Mouse (Mus musculus): ENCODE data around the gene Zfx. TPM values are rescaled to one million over a fixed set of nuclear protein-coding genes. Genes with fewer than 3 reads are reported as not detected.

Gene Zfx
- polyA plus RNA-seq, 1 experiment from 2014 or later = 18.2 TPM

DNA sequence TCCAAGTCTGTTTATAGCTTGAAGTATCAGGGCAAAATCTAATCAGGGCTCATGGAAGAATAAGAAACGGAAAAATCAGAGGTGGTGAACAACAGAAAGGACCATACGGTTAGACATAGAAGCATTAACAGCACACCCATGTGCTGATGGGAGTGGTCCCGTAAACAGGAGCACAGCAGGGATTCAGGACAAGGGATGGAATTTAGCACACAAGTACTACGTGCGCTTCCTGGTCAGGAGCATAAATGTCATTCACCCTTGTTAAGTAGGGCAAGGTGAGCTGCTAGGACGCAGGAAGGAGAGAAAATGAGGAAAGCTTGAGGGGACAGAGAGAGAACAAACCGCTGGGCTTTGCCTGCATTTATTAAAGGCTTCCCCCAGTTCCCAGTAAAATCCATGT is 93.4 kb downstream of the Zfx start:
- WGBS = 69% methylated on average over 7 of the region's 7 CpGs
- no peak overlapping the region for H3K4me3 ChIP-seq (ENCODE audit: low read depth, low read length)
- H3K4me2 ChIP-seq (ENCODE audit: low read length) = no peak overlapping the region
- H3K36me3 ChIP-seq (ENCODE audit: control insufficient read depth, insufficient read depth, low read length) = no peaks in the 10 kb centered on the region
- H3K4me1 ChIP-seq (ENCODE audit: control insufficient read depth, insufficient read depth, low read length) = no peaks in the 10 kb centered on the region
- H3K27ac ChIP-seq (ENCODE audit: low read length) = no peak overlapping the region
- no peak for ATAC-seq
- no peaks in the 10 kb centered on the region for H3K9me3 ChIP-seq (replicated peaks; ENCODE audit: control insufficient read depth, low read length, poor library complexity, severe bottlenecking)
- H3K27me3 ChIP-seq (ENCODE audit: control insufficient read depth, insufficient read depth, low read depth, low read length) = peaks cover 4% of the 10 kb centered on the region; the same call in 1 of the 2 replicates
- no peak overlapping the region for H3K9ac ChIP-seq (ENCODE audit: low read depth, low read length)

Other genes with a start within 250 kb of the Zfx start
- gene AU015836, start 155.0 kb downstream of the Zfx start, polyA plus RNA-seq (2015; fragmentation: Nextera tagmentation; extraction: Ambion mirVana) = not detected in 2 replicates
- 88.3 and 93.3 TPM in 2 replicates for gene Eif2s3x, start 89.2 kb upstream of the Zfx start, polyA plus RNA-seq (2015; fragmentation: Nextera tagmentation; extraction: Ambion mirVana)
- 9.3 and 9.7 TPM in 2 replicates for gene Klhl15, start 110.9 kb upstream of the Zfx start, polyA plus RNA-seq (2015; fragmentation: Nextera tagmentation; extraction: Ambion mirVana)
- gene Fam90a1b, start 243.1 kb upstream of the Zfx start, polyA plus RNA-seq (2015; fragmentation: Nextera tagmentation; extraction: Ambion mirVana) = 0.09 and 0.10 TPM in 2 replicates
- gene Apoo, start 243.4 kb upstream of the Zfx start, polyA plus RNA-seq (2015; fragmentation: Nextera tagmentation; extraction: Ambion mirVana) = 121 and 122 TPM in 2 replicates